Mouse (Mus musculus): ENCODE results near the gene Zrsr1.

DNA sequence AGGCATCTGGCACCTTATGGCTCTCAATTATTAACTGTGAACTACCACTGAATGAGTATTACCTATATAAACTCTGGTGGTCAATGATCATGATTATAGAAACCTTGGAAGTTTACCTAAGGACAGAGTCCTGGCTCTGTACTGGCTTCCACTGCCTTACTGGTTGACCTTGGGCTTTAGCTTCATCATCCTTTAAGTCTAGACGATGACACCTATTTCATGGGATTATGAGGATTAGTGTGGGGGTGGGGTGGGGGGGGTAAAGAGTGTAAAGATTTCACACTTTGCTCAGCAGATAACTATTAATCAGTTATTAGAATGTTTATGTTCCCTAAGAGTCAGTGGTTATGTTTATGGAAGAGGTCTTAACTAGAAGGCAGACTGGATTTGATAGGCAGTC lies 18.0 kb downstream of the Zrsr1 start:
- no peak for TF ChIP-seq CTCF (conservative IDR thresholded peaks at IDR 0.05; ENCODE audit: low read length)
- no peak for TF ChIP-seq NANOG (IDR thresholded peaks at IDR 0.05; ENCODE audit: borderline replicate concordance, low read length)
